Mouse (Mus musculus): Measurements from ENCODE around the gene Ccdc186. TPM values are rescaled to one million over a fixed set of nuclear protein-coding genes. Genes with fewer than 3 reads are reported as not detected.

Gene Ccdc186
- 10 to 100 TPM; 35.4 to 44.7 TPM for total RNA-seq (2021)
- long read RNA-seq, full-length matches to known transcripts, result 3 of 7 reads
- long read RNA-seq, partial matches to known transcripts, result 0 of 7 reads
- long read RNA-seq, other reads (novel, unspliced or antisense), result 4 of 7 reads

DNA sequence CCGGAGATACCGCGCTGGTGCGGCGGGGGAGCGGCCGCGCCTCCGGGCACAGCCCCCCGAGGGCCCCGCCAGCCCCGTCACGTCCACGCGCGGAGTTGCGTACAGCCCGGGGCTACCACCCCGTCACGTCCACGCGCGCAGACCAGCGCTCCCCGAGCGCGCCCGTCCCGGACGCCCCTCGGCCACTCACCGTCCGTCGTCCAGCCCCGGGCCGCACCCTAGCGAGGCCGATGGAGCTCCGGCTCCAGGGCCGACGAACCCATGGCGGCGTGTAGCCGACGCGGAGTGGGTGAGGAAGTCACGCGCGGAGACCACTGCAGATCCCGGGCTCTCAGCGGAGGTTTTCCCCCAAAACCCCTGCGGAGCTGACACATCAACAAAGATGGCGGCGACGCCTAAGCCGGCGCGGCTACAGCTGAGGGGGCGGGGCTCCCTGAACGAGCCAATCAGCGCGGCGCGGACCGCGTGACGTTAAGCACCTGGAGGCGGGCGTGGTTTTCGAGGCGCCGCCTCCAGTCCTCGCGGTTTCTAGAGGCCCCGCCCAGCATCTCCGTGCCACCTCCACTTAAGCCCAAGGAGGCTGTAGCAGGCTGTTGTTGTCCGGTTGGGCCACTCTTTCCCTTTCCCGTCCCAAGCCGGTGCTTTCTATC lies at the start of gene Ccdc186:
Gene Ccdc186 (minus strand): TSS at position 393 of the 650 bp plus-strand sequence.
- peak; percentile 96 to 98 for DNase-seq (ENCODE audit: low spot score in 2 of 2)

- no peak for DNase-seq (ENCODE audit: low spot score in 2 of 2)
Observed at GRCm38 (mm10) chr19:56867701-56868100, 45.7 kb upstream of the Ccdc186 start.

- no peak for DNase-seq (ENCODE audit: low spot score in 2 of 2)
Observed at GRCm38 (mm10) chr19:56856455-56856854, 34.5 kb upstream of the Ccdc186 start.

GRCm38 (mm10) chr19:56852590-56852989 lies 30.6 kb upstream of the Ccdc186 start:
- DNase-seq (ENCODE audit: low spot score in 2 of 2), result no peak

DNA sequence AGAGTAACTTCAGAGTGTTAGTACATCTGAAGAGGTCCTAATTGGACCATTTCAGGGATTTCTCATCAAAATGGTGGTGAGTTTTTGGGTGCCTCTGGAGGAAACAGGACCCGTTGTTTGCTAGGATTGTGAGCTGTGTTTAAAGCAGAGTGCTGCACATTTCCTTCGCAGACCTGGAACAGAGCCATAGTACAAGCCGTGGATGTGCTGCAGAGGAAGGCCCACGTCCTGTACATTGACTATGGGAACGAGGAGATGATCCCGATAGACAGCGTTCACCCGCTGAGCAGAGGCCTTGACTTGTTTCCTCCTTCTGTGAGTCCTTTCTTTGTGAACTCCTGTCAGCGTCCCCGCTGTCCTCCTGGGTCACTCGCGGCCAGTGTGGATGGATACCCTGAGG lies 21.0 kb upstream of the Ccdc186 start:
- DNase-seq (ENCODE audit: low spot score in 2 of 2), result no peak

DNA sequence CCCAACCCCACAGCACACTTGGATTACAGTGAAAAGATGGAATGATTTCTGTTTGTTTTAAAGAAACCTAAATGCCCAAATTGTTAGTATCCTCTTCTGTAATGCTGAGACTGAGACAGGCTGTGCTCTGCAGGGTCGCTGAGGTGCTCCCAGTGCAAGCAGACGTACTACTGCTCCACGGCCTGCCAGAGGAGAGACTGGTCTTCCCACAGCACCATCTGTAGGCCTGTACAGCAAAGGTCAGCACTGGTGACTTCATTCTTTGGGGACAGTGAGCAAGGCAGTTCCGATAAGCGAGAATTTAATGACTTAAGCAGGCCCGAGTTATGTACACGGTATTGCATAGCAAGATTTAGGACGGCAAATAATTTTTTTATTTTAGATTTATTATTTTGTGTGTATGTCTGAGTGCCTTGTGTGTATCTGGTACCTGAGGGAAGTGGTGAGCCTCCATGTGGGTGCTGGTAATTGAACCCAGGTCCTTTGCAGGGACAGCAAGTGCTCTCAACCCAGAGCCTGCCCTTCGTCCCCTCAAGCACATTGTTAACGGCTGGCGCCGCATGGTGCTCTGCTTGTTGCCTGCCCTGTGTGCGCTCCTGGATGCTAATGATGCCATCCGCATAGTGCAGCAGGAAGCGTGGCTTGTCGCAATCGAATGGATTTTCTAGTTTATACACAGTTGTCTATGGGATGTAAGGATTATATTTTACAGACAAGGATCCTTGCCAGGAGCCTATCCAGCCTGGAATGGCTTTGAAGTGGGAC lies 17.1 kb upstream of the Ccdc186 start:
- DNase-seq (ENCODE audit: low spot score in 2 of 2), result no peak

DNA sequence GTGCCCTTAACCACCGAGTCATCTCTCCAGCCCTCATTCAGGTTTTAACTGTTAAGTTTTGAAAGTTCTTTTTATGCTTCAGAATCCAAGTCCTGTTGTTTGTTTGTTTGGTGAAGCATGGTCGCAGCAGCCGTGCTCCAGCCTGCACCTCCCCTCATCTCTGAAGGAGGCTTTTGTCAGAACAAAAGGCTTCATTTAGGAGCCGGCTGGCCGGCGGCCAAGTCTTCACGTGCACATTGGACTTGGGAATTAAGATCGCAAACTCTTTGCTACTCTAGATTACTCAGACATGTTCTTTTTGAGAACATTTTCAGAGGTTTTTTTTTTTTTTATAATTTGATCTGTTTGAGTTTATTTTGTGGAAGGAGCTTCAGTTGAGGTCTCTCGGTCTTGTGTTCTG lies 13.3 kb upstream of the Ccdc186 start:
- DNase-seq (ENCODE audit: low spot score in 2 of 2), result no peak

DNA sequence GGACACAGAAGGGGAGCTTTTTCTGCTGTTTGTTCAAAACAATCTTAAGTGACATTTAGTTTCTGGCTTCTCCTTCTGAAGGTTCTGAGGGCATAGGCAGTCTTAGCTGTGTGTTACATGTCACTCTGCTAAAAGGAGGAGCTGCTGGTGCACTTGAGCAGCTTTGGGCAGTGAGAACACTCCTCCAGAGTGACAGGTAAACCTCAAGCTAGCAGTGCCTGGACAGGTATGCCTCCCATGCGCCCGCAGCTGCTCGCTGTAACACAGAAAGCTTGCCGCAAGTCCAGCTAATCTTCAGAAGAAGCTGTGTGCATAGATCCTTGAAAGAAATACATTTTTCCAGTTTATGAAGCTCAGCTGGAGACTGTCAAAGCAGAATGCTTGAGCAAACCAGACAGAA lies 8.2 kb upstream of the Ccdc186 start:
- no peak for DNase-seq (ENCODE audit: low spot score in 2 of 2)

- no peak for DNase-seq (ENCODE audit: low spot score in 2 of 2)
Observed at GRCm38 (mm10) chr19:56829267-56829666, 7.3 kb upstream of the Ccdc186 start.

- no peak for DNase-seq (ENCODE audit: low spot score in 2 of 2)
Observed at GRCm38 (mm10) chr19:56828305-56828704, 6.3 kb upstream of the Ccdc186 start.

- DNase-seq (ENCODE audit: low spot score in 2 of 2), result no peak
Observed at GRCm38 (mm10) chr19:56826047-56826631, 4.1 kb upstream of the Ccdc186 start, which contains the start of gene Tdrd1. Gene Tdrd1, plus strand, starts transcription at chr19:56826209.

- DNase-seq (ENCODE audit: low spot score in 2 of 2), result no peak
Observed at GRCm38 (mm10) chr19:56822448-56822836, 452 bp upstream of the Ccdc186 start.

- no peak for DNase-seq (ENCODE audit: low spot score in 2 of 2)
Observed at GRCm38 (mm10) chr19:56821040-56821797, 771 bp downstream of the Ccdc186 start.

DNA sequence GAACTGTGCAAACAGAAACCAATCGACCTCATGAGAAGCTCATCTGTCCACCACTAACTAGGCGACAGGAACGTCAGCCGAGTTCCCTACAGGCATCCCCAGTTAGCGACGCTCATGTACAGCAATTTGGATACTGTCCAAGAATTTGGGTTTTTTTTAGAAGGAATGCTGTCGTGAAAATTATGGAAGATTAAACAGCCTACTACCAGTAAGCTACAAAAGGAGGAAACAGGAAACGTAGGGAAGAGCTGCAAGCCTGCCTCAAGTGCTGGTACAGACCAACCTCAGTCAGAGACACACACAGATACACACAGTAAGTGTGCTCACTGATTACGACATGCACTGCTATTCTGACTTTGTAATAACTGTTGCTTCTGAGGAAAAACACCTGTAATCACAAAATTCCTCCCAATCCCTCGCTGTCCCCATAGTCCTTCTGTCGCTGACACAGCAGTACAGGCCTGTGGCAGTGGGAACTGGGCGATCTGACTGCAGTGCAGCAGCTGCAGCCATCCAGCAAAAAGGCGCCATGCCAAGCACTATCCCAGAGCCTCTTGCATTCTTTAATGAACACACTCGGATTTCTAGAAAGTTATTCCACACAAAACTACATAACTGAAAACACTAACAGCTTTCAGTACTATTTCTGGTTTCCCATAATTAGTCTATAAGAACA lies 4.0 kb downstream of the Ccdc186 start:
- peak in 1 of 2 experiments; percentile 44 for DNase-seq (ENCODE audit: low spot score in 2 of 2)

- no peak for DNase-seq (ENCODE audit: low spot score in 2 of 2)
Observed at GRCm38 (mm10) chr19:56813360-56813759, 8.6 kb downstream of the Ccdc186 start.

- peak; percentile 63 for DNase-seq (ENCODE audit: low spot score in 2 of 2)
Observed at GRCm38 (mm10) chr19:56811590-56811989, 10.4 kb downstream of the Ccdc186 start.

- DNase-seq (ENCODE audit: low spot score in 2 of 2), result no peak
Observed at GRCm38 (mm10) chr19:56810641-56811146, 11.3 kb downstream of the Ccdc186 start.

DNA sequence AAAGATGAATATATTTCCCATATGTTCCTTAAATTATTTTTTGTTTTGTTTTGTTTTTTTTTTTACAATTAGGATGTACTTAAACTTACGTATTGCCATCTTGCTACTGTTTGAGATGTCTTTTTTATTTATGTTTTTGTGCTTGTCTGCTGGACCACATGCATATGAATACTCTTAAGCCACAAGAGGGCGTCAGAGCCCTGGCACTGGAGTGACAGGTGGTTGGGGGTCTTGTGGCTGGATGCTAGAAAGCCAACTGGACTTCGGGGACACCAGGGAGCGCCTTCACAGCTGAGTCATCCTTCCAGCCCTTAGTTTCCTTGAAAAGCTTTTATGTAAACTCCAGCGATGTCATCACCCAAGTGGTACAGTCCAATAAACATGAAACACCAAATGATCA lies 13.2 kb downstream of the Ccdc186 start:
- no peak for DNase-seq (ENCODE audit: low spot score in 2 of 2)

- DNase-seq (ENCODE audit: low spot score in 2 of 2), result no peak
Observed at GRCm38 (mm10) chr19:56807122-56807521, 14.9 kb downstream of the Ccdc186 start.

DNA sequence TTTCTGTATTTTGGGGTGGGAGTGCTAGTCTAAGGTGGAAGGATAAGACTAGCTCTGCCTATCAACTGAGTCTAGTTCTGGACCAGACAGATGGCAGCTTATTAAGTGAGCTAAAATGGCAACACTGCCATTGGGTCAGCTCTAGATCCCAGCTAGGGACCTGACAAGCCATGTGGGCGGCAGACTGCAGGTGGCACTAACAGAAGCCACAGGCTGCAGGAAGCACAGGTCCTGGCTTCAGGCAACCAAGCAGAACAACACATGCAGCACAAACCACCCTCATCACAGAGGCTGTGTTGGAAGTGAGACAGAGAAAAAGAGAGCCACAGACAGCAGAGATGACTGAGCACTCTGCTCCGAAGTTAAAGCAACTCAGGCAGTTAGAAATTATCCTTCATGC lies 16.6 kb downstream of the Ccdc186 start:
- DNase-seq (ENCODE audit: low spot score in 2 of 2), result no peak

DNA sequence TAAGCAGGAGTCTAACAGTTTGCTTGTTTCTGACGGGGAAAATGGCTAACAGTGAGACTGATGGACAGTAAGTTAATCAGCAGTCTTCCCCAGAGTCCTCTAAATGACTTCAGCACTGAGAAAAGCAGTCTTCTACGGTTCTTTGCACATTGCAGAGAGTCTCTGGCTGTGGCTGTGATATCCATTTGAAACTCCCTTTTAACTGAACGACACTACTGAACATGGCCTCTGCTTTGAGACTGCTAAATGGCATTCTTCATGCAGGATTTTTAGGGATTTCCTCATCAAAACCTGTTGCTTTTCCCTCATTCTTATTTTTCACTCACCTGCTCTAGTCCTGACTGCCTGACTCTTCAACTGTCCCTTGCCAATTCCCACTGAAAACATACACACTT lies 19.6 kb downstream of the Ccdc186 start:
- no peak for DNase-seq (ENCODE audit: low spot score in 2 of 2)

All from layer of hippocampus, postnatal 10 days (tissue).